Mouse (Mus musculus): ENCODE measurements around the gene Msh5.

GRCm38 (mm10) chr17:34979631-34980030 lies 66.9 kb downstream of the Msh5 start:
- no peak for TF ChIP-seq UBTF (IDR thresholded peaks at IDR 0.05; ENCODE audit: borderline replicate concordance, insufficient read depth, low read depth, low read length)
- TF ChIP-seq MYC (IDR thresholded peaks at IDR 0.05; ENCODE audit: low read depth, low read length), result no peak
- TF ChIP-seq ZMIZ1 (IDR thresholded peaks at IDR 0.05; ENCODE audit: low read depth, low read length), result no peak
- no peak for TF ChIP-seq MAX (IDR thresholded peaks at IDR 0.05; ENCODE audit: low read length)
- TF ChIP-seq USF2 (IDR thresholded peaks at IDR 0.05; ENCODE audit: borderline replicate concordance in 1 of 2, insufficient read depth in 1 of 2, low read depth in 1 of 2, low read length in 2 of 2), result no peak

Measured in MEL (cell line).